Mouse (Mus musculus): ENCODE measurements at regions not wholly inside any gene's neighbourhood (a gene's known extent, or its start where the extent isn't known, plus 50 kb on each side); places are given as distances from the start of the nearest gene placed in this dataset.

DNA sequence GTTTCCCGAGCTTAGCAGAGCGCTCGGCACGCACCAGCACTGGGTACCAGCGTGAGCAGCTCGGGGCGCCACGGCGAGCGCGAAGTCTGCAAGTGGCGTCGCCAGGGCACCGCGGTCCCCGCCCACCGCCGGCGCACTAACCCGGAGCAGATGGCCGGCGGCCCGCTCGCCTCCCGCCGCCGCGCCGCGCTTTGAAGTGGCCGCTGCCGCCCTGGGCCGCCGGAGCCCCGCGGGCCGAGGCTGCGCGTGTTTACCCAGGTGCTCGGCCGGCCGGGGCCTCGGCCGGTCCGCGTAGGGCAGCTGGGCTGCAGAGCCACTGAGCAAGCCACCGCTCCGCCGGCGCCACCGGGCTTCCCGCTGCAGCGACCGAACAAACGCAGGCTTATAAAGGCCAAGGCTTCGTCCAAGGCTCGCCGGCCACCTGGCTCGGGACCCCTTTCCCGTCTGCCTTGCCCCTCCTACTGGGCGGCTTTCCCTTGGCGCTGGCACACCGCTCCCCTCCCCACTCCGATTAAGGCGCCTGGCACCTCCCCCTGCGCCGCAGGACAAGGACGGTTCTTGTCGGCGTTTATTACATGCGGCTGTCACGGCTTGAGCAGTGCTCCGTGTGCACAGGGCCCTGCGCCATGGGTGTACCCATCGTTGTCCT lies 67.0 kb upstream of the Nkd1 start:
- no peaks in the 10 kb centered on the region for H3K36me3 ChIP-seq (ENCODE audit: control insufficient read depth, insufficient read depth, low read length)
- H3K4me1 ChIP-seq (ENCODE audit: control insufficient read depth, insufficient read depth, low read length) = no peaks in the 10 kb centered on the region
- TF ChIP-seq CTCF (conservative IDR thresholded peaks at IDR 0.05; ENCODE audit: insufficient read depth, insufficient read length, low read depth, low read length) = no peak
- DNase-seq = peak; percentile 47
- H3K27ac ChIP-seq (ENCODE audit: insufficient read depth, low read depth, low read length) = no peak overlapping the region
- WGBS = under 1% methylated on average over 75 of the region's 75 CpGs
- H3K4me3 ChIP-seq (ENCODE audit: insufficient read depth, low read depth, low read length) = peak overlapping the region; percentile 44
- H3K27me3 ChIP-seq (replicated peaks; ENCODE audit: control insufficient read depth, insufficient read depth, low read length) = peaks cover 4% of the 10 kb centered on the region; the same call in 1 of the 2 replicates

DNA sequence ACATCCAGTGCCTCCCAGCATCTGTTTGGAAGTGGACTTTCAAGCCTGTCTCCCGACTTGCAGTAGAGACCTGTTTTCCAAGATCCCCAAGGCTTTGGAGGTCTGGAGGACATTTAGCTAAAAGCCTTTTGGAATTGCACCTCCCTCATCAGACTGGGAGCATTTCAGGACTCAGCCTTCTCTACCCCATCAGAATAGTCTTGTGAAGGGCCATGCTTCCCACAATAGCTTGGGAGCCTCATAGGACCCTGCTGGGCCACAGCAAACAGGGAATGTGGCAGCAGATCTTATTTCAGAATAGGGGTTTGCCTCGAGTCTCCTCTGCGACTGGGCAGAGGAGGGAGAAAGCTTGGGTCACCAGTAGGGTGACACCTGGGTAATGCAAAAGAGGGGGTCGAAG lies 66.2 kb upstream of the Nkd1 start:
- peaks cover 4% of the 10 kb centered on the region; the same call in 1 of the 2 replicates for H3K27me3 ChIP-seq (replicated peaks; ENCODE audit: control insufficient read depth, insufficient read depth, low read length)
- no peaks in the 10 kb centered on the region for H3K4me1 ChIP-seq (ENCODE audit: control insufficient read depth, insufficient read depth, low read length)
- no peaks in the 10 kb centered on the region for H3K36me3 ChIP-seq (ENCODE audit: control insufficient read depth, insufficient read depth, low read length)
- no peak for TF ChIP-seq CTCF (conservative IDR thresholded peaks at IDR 0.05; ENCODE audit: insufficient read depth, insufficient read length, low read depth, low read length)
- no peak for TF ChIP-seq POLR2A (IDR thresholded peaks at IDR 0.05; ENCODE audit: low read depth, low read length)
- no peak overlapping the region for H3K4me3 ChIP-seq (ENCODE audit: insufficient read depth, low read depth, low read length)
- 12% methylated on average over 4 of the region's 4 CpGs for WGBS
- no peak for DNase-seq
- H3K27ac ChIP-seq (ENCODE audit: insufficient read depth, low read depth, low read length) = no peak overlapping the region

DNA sequence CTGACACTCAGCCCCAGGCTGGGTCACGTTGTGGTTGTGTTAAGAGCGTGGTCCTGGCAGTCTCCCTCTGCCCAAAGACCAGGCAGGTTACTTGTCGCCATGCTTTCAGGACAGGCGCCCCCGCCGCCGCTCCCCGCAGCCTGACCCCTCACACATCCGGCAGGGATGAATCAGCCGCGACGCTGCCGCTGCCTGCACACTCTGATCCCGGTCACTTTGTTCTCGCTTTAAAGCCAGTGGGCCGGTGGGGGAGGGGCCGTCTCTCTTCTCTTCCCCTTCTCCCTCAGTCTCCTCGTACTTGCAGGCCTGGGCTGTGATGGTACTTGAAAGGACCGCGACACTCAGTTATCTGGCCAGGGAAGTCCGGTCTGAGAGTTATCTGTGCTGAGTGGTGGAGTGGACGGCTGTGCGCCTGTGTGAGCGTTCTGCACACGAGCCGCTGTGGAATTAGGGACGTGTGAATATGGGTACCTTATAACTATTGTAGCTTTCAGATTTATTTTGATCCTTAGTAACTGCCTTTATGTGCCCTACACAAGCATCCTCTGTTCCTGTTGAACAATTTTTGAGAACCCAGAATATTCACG lies 65.6 kb upstream of the Nkd1 start:
- H3K4me3 ChIP-seq (ENCODE audit: insufficient read depth, low read depth, low read length) = no peak overlapping the region
- H3K27me3 ChIP-seq (replicated peaks; ENCODE audit: control insufficient read depth, insufficient read depth, low read length) = peaks cover 4% of the 10 kb centered on the region; the same call in 1 of the 2 replicates
- H3K36me3 ChIP-seq (ENCODE audit: control insufficient read depth, insufficient read depth, low read length) = no peaks in the 10 kb centered on the region
- DNase-seq = no peak
- 11% methylated on average over 28 of the region's 28 CpGs for WGBS
- TF ChIP-seq CTCF (conservative IDR thresholded peaks at IDR 0.05; ENCODE audit: insufficient read depth, insufficient read length, low read depth, low read length) (no peak), POLR2A (IDR thresholded peaks at IDR 0.05; ENCODE audit: low read depth, low read length) (no peak)
- H3K4me1 ChIP-seq (ENCODE audit: control insufficient read depth, insufficient read depth, low read length) = no peaks in the 10 kb centered on the region
- H3K27ac ChIP-seq (ENCODE audit: insufficient read depth, low read depth, low read length) = no peak overlapping the region

DNA sequence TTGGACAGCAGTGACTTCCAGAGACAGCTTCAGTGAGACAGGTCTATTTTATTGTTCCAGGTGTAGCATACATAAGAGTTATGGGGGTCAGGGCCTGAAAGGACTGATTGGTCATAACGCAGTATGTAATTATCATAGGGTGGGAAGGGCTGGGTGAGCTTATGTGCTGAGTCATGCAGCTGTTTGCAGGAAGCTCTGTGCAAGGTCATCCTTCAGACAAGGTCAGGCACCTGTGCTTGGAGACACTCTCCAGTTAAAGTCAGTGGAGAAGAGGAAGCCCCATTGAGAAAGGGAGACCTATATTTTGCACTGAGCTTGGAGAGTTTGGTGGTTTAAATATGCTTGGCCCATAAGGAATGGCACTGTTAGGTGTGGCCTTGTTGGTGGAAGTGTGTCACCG lies 62.0 kb upstream of the Nkd1 start:
- H3K4me3 ChIP-seq (ENCODE audit: insufficient read depth, low read depth, low read length) = no peak overlapping the region
- no peak for TF ChIP-seq CTCF (conservative IDR thresholded peaks at IDR 0.05; ENCODE audit: insufficient read depth, insufficient read length, low read depth, low read length)
- TF ChIP-seq POLR2A (IDR thresholded peaks at IDR 0.05; ENCODE audit: low read depth, low read length) = no peak
- 89% methylated on average over 2 of the region's 2 CpGs for WGBS
- no peak for DNase-seq
- no peaks in the 10 kb centered on the region for H3K36me3 ChIP-seq (ENCODE audit: control insufficient read depth, insufficient read depth, low read length)
- no peak overlapping the region for H3K27ac ChIP-seq (ENCODE audit: insufficient read depth, low read depth, low read length)
- no peaks in the 10 kb centered on the region for H3K4me1 ChIP-seq (ENCODE audit: control insufficient read depth, insufficient read depth, low read length)
- H3K27me3 ChIP-seq (replicated peaks; ENCODE audit: control insufficient read depth, insufficient read depth, low read length) = peaks cover 4% of the 10 kb centered on the region; the same call in 1 of the 2 replicates

DNA sequence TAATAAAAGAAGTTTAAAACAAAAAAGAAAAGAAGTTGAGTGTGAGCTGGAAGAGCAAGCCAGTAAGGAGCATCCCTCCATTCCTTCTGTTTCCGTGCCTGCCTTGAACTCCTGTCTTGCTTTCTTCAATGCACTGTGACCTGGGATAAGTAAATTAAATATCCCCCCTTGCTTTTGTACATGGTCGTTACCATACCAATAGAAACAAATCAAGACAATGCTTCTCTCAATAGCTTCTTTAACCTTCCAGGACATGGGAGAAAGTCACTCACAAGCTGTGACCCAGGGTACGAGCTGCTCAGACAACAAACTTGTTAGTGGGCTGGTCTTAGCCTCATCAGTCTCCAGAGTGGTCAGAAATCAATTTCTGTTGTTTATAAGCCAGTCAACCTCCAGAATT lies 53.4 kb upstream of the Nkd1 start:
- Histone ChIP-seq H3K36me3 (ENCODE audit: control insufficient read depth, insufficient read depth, low read length) (no peaks in the 10 kb centered on the region), H3K27me3 (replicated peaks; ENCODE audit: control insufficient read depth, insufficient read depth, low read length) (no peaks in the 10 kb centered on the region), H3K4me3 (ENCODE audit: insufficient read depth, low read depth, low read length) (no peak overlapping the region), H3K27ac (ENCODE audit: insufficient read depth, low read depth, low read length) (no peak overlapping the region), H3K4me1 (ENCODE audit: control insufficient read depth, insufficient read depth, low read length) (no peaks in the 10 kb centered on the region)
- WGBS = 86% methylated on average over 3 of the region's 3 CpGs
- TF ChIP-seq POLR2A (IDR thresholded peaks at IDR 0.05; ENCODE audit: low read depth, low read length) (no peak), CTCF (conservative IDR thresholded peaks at IDR 0.05; ENCODE audit: insufficient read depth, insufficient read length, low read depth, low read length) (no peak)
- no peak for DNase-seq

DNA sequence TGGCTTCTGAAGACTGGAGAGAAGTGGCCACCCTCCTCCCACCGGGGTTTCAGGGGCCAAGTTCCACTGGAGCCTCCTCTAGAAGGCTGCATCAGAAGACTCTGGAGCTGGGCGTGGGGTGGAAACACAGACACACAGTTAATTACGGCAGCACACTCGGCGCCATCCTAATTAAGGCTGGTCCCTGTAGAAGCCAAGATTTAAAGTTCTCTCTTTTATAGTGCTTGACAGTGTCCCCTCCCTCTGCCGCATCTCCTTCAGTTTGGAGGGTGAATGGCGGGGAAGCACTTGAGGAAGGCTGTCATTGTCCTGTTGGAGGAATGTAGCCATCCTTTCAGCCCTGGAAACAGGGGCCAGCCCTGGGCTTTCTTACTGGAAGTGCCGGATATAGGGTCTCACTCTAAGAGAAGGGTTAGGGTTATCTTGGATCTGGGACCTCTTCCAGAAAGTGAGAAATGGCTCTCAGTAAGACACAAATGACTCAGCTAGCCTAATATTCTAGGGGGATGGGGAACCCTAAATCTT lies 50.2 kb upstream of the Nkd1 start:
- Histone ChIP-seq H3K36me3 (ENCODE audit: control insufficient read depth, insufficient read depth, low read length) (no peaks in the 10 kb centered on the region), H3K27me3 (replicated peaks; ENCODE audit: control insufficient read depth, insufficient read depth, low read length) (no peaks in the 10 kb centered on the region), H3K27ac (ENCODE audit: insufficient read depth, low read depth, low read length) (no peak overlapping the region), H3K4me1 (ENCODE audit: control insufficient read depth, insufficient read depth, low read length) (no peaks in the 10 kb centered on the region), H3K4me3 (ENCODE audit: insufficient read depth, low read depth, low read length) (no peak overlapping the region)
- peak; percentile 46 for DNase-seq
- WGBS = 32% methylated on average over 8 of the region's 8 CpGs
- TF ChIP-seq CTCF (conservative IDR thresholded peaks at IDR 0.05; ENCODE audit: insufficient read depth, insufficient read length, low read depth, low read length) = no peak
- no peak for TF ChIP-seq POLR2A (IDR thresholded peaks at IDR 0.05; ENCODE audit: low read depth, low read length)

All from kidney, adult 2 months (tissue).